Mouse (Mus musculus) lung, postnatal 0 days (tissue): ENCODE data around the gene Serpina1f.

Source experiments
- CTCF ChIP-seq: IDR thresholded peaks from 2 replicates; pipeline ENCODE4 v1.5.1; 2016; ENCODE audit warnings: antibody characterized with exemption, mild to moderate bottlenecking
- EP300 ChIP-seq: IDR thresholded peaks from 2 replicates; pipeline ENCODE4 v1.6.1; 2016; ENCODE audit warnings: antibody characterized with exemption, mild to moderate bottlenecking, control low read depth

GRCm38 (mm10) chr12:103686050-103686449 lies 9.3 kb downstream of the Serpina1f start:
- TF ChIP-seq CTCF: no peak
- no peak for TF ChIP-seq EP300
